Mouse (Mus musculus): Measurements from ENCODE around the gene Tmem140. TPM values are rescaled to one million over a fixed set of nuclear protein-coding genes. Genes with fewer than 3 reads are reported as not detected.
A peak's percentile ranks its signal among the peaks of the same experiment; 100 is the strongest.

Tmem140 gene
- polyA plus RNA-seq, 1 experiment from 2014 or later, result 1.6 TPM

- WGBS, result 94% methylated on average over 10 of the region's 10 CpGs
- H3K4me2 ChIP-seq (ENCODE audit: low read depth, severe bottlenecking), result no peak overlapping the region
- peaks cover 6% of the 10 kb centered on the region for H3K4me1 ChIP-seq (ENCODE audit: control insufficient read depth, insufficient read depth, low read length)
- no peak for ATAC-seq (ENCODE audit: insufficient number of reproducible peaks, low FRiP score, low TSS enrichment, low read depth)
- DNase-seq (ENCODE audit: low spot score), result peak; percentile 17
- H3K4me3 ChIP-seq (ENCODE audit: low read depth, low read length), result no peak overlapping the region
- H3K27me3 ChIP-seq (ENCODE audit: control insufficient read depth, insufficient read depth, low read length), result no peaks in the 10 kb centered on the region
- H3K9ac ChIP-seq (ENCODE audit: low read length), result no peak overlapping the region
- H3K9me3 ChIP-seq (ENCODE audit: control insufficient read depth, low read length), result no peaks in the 10 kb centered on the region
- no peaks in the 10 kb centered on the region; the same call in 1 of the 2 replicates for H3K36me3 ChIP-seq (ENCODE audit: control insufficient read depth, insufficient read depth, low read length)
- no peak overlapping the region for H3K27ac ChIP-seq (replicated peaks; ENCODE audit: low read depth, low read length)
Observed at GRCm38 (mm10) chr6:34872871-34873270, 9.9 kb downstream of the Tmem140 start.

- WGBS, result 82% methylated on average over 21 of the region's 21 CpGs
- H3K4me1 ChIP-seq (ENCODE audit: control insufficient read depth, insufficient read depth, low read length), result peaks cover 8% of the 10 kb centered on the region
- no peaks in the 10 kb centered on the region; the same call in 1 of the 2 replicates for H3K36me3 ChIP-seq (ENCODE audit: control insufficient read depth, insufficient read depth, low read length)
- no peak overlapping the region for H3K9ac ChIP-seq (ENCODE audit: low read length)
- no peak overlapping the region for H3K27ac ChIP-seq (replicated peaks; ENCODE audit: low read depth, low read length)
- no peaks in the 10 kb centered on the region for H3K27me3 ChIP-seq (ENCODE audit: control insufficient read depth, insufficient read depth, low read length)
- no peak overlapping the region for H3K4me2 ChIP-seq (ENCODE audit: low read depth, severe bottlenecking)
- ATAC-seq (ENCODE audit: insufficient number of reproducible peaks, low FRiP score, low TSS enrichment, low read depth) (no peak), DNase-seq (ENCODE audit: low spot score) (no peak)
- no peaks in the 10 kb centered on the region for H3K9me3 ChIP-seq (ENCODE audit: control insufficient read depth, low read length)
- no peak overlapping the region for H3K4me3 ChIP-seq (ENCODE audit: low read depth, low read length)
Observed at GRCm38 (mm10) chr6:34874101-34874921, 11.4 kb downstream of the Tmem140 start.

- Histone ChIP-seq H3K9me3 (ENCODE audit: control insufficient read depth, low read length) (no peaks in the 10 kb centered on the region), H3K4me2 (ENCODE audit: low read depth, severe bottlenecking) (no peak overlapping the region), H3K27me3 (ENCODE audit: control insufficient read depth, insufficient read depth, low read length) (no peaks in the 10 kb centered on the region), H3K36me3 (ENCODE audit: control insufficient read depth, insufficient read depth, low read length) (no peaks in the 10 kb centered on the region; the same call in 1 of the 2 replicates), H3K4me1 (ENCODE audit: control insufficient read depth, insufficient read depth, low read length) (peaks cover 8% of the 10 kb centered on the region), H3K9ac (ENCODE audit: low read length) (no peak overlapping the region), H3K4me3 (ENCODE audit: low read depth, low read length) (no peak overlapping the region), H3K27ac (replicated peaks; ENCODE audit: low read depth, low read length) (no peak overlapping the region)
- DNase-seq (ENCODE audit: low spot score) (no peak), ATAC-seq (ENCODE audit: insufficient number of reproducible peaks, low FRiP score, low TSS enrichment, low read depth) (no peak)
- 90% methylated on average over 15 of the region's 15 CpGs for WGBS
Observed at GRCm38 (mm10) chr6:34875268-34875761, 12.4 kb downstream of the Tmem140 start.

- H3K9me3 ChIP-seq (ENCODE audit: control insufficient read depth, low read length), result no peaks in the 10 kb centered on the region
- peaks cover 8% of the 10 kb centered on the region for H3K4me1 ChIP-seq (ENCODE audit: control insufficient read depth, insufficient read depth, low read length)
- no peaks in the 10 kb centered on the region for H3K27me3 ChIP-seq (ENCODE audit: control insufficient read depth, insufficient read depth, low read length)
- peak overlapping the region; percentile 27; the same call in 1 of the 2 replicates for H3K9ac ChIP-seq (ENCODE audit: low read length)
- ATAC-seq (ENCODE audit: insufficient number of reproducible peaks, low FRiP score, low TSS enrichment, low read depth) (no peak), DNase-seq (ENCODE audit: low spot score) (no peak)
- no peak overlapping the region for H3K4me3 ChIP-seq (ENCODE audit: low read depth, low read length)
- H3K27ac ChIP-seq (replicated peaks; ENCODE audit: low read depth, low read length), result no peak overlapping the region
- H3K36me3 ChIP-seq (ENCODE audit: control insufficient read depth, insufficient read depth, low read length), result no peaks in the 10 kb centered on the region; the same call in 1 of the 2 replicates
- 55% methylated on average over 12 of the region's 12 CpGs for WGBS
- H3K4me2 ChIP-seq (ENCODE audit: low read depth, severe bottlenecking), result peak overlapping the region; percentile 58; the same call in 1 of the 2 replicates
Observed at GRCm38 (mm10) chr6:34875966-34876834, 13.3 kb downstream of the Tmem140 start.

- H3K27ac ChIP-seq (replicated peaks; ENCODE audit: low read depth, low read length), result no peak overlapping the region
- H3K4me3 ChIP-seq (ENCODE audit: low read depth, low read length), result peak overlapping the region; percentile 66; the same call in 1 of the 2 replicates
- no peaks in the 10 kb centered on the region; the same call in 1 of the 2 replicates for H3K36me3 ChIP-seq (ENCODE audit: control insufficient read depth, insufficient read depth, low read length)
- ATAC-seq (ENCODE audit: insufficient number of reproducible peaks, low FRiP score, low TSS enrichment, low read depth) (no peak), DNase-seq (ENCODE audit: low spot score) (no peak)
- peak overlapping the region; percentile 89 for H3K9ac ChIP-seq (ENCODE audit: low read length)
- H3K9me3 ChIP-seq (ENCODE audit: control insufficient read depth, low read length), result no peaks in the 10 kb centered on the region
- WGBS, result 18% methylated on average over 2 of the region's 2 CpGs
- H3K4me1 ChIP-seq (ENCODE audit: control insufficient read depth, insufficient read depth, low read length), result peaks cover 8% of the 10 kb centered on the region
- H3K4me2 ChIP-seq (ENCODE audit: low read depth, severe bottlenecking), result peak overlapping the region; percentile 58
- H3K27me3 ChIP-seq (ENCODE audit: control insufficient read depth, insufficient read depth, low read length), result no peaks in the 10 kb centered on the region
Observed at GRCm38 (mm10) chr6:34876835-34877156, 13.8 kb downstream of the Tmem140 start.

GRCm38 (mm10) chr6:34877509-34878321 lies 14.8 kb downstream of the Tmem140 start, which contains the start of gene Cyren:
Gene Cyren (minus strand): TSS chr6:34878060.
- peak within 1 kb of the TSS; percentile 89 for H3K9ac ChIP-seq (ENCODE audit: low read length)

GRCm38 (mm10) chr6:34879101-34879740 lies 16.3 kb downstream of the Tmem140 start:
- no peak for ATAC-seq (ENCODE audit: insufficient number of reproducible peaks, low FRiP score, low TSS enrichment, low read depth)
- Histone ChIP-seq H3K9me3 (ENCODE audit: control insufficient read depth, low read length) (no peaks in the 10 kb centered on the region), H3K4me3 (ENCODE audit: low read depth, low read length) (no peak overlapping the region), H3K27me3 (ENCODE audit: control insufficient read depth, insufficient read depth, low read length) (no peaks in the 10 kb centered on the region), H3K27ac (replicated peaks; ENCODE audit: low read depth, low read length) (no peak overlapping the region), H3K9ac (ENCODE audit: low read length) (no peak overlapping the region), H3K4me1 (ENCODE audit: control insufficient read depth, insufficient read depth, low read length) (peaks cover 8% of the 10 kb centered on the region), H3K4me2 (ENCODE audit: low read depth, severe bottlenecking) (no peak overlapping the region), H3K36me3 (ENCODE audit: control insufficient read depth, insufficient read depth, low read length) (no peaks in the 10 kb centered on the region)
- WGBS, result 87% methylated on average over 16 of the region's 16 CpGs
- no peak for DNase-seq (ENCODE audit: low spot score)

More at GRCm38 (mm10) chr6:34877509-34878321, 14.8 kb downstream of the Tmem140 start, which contains the start of gene Cyren:
- DNase-seq (ENCODE audit: low spot score) (peak; percentile 92), ATAC-seq (ENCODE audit: insufficient number of reproducible peaks, low FRiP score, low TSS enrichment, low read depth) (peak; percentile 88)
- Histone ChIP-seq H3K4me1 (ENCODE audit: control insufficient read depth, insufficient read depth, low read length) (peaks cover 8% of the 10 kb centered on the region), H3K4me3 (ENCODE audit: low read depth, low read length) (peak within 1 kb of the TSS; percentile 66), H3K36me3 (ENCODE audit: control insufficient read depth, insufficient read depth, low read length) (no peaks in the 10 kb centered on the region; the same call in 1 of the 2 replicates), H3K27ac (replicated peaks; ENCODE audit: low read depth, low read length) (peak within 1 kb of the TSS; percentile 81), H3K9me3 (ENCODE audit: control insufficient read depth, low read length) (no peaks in the 10 kb centered on the region), H3K27me3 (ENCODE audit: control insufficient read depth, insufficient read depth, low read length) (no peaks in the 10 kb centered on the region), H3K4me2 (ENCODE audit: low read depth, severe bottlenecking) (peak within 1 kb of the TSS; percentile 58)
- WGBS, result under 1% methylated on average over 56 of the region's 56 CpGs

Measured in limb, embryonic 11.5 days (tissue).